Mouse (Mus musculus): ENCODE measurements around the gene Olfr738.

Olfr738 gene

DNA sequence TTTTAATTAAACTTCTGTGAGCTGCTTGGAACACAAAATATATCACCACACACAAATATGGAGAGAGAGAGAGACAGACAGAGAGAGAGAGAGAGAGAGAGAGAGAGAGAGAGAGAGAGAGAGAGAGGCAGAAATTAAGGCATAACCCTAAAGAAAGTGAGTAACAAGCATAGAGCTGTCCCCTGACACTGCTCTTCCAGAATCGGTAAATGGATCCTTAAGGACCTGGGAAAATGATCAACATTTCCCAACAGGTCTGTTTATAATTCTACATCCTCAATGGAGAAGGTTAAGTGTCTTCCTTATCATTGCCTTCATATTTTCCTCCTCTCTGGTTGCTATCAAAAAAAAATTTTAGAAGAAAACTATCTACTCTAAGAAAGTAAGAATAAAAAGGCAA, at the start of gene Olfr738:
Gene Olfr738 (plus strand): TSS at position 301 of the 400 bp plus-strand sequence.
- ATAC-seq (ENCODE audit: insufficient number of reproducible peaks, low FRiP score, low TSS enrichment) = no peak

DNA sequence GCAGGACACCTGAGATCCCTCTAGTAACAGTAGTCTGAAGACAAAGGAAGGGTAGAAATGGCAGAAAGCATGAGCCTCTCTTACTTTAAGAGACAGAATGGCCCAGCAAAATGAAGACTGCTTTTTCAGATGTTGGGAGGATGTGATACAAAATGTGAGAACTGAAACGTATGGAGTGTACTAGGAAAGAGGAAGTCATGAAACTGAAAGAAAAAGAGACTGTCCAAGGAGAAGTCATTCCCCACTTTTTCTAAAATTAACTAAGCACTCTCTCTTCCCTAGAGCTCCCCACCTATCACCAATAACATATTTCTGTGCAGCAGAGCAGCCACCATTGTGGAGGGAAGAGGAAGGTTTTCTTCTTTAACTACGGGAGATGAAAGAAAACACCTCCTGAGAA, 49.8 kb upstream of the Olfr738 start, which contains the start of gene Tlr11:
Gene Tlr11 (plus strand): TSS at position 322 of the 400 bp plus-strand sequence.
- ATAC-seq (ENCODE audit: insufficient number of reproducible peaks, low FRiP score, low TSS enrichment) = no peak

DNA sequence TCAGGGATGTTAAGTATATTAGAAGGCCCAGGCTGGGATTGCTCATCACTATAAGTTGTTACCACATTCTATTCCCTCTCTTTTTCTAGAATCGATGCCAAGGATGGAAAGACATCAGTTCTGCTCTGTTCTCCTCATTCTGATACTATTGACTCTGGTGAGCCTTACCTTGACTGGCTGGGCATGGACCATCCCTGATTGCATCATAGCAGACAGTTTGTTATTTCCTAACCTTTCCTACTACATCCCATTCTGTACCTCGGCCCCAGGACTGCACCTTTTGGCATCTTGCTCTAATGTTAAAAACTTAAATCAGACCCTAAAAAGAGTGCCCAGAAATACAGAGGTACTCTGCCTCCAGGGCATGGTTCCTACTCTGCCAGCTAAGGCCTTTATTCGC, 46.9 kb upstream of the Olfr738 start:
- no peak for ATAC-seq (ENCODE audit: insufficient number of reproducible peaks, low FRiP score, low TSS enrichment)

DNA sequence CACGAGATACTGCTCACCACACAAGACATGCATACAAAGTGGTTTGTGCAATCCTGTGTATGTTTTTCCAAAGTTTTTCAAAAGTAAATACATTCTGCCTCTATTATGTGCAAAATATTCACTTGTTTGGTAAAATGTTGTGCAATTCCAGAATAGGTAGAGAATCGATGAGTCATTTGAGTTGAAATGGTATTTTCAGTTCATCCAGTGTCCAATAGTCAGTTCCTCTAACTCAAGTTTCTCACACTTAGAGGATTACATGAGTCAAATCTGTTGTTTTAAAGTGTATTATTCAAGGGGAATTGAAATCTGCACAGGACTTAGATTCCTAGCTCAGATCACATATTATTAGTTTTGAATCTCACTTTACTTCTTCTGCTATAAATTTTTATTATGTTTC, 43.8 kb upstream of the Olfr738 start:
- ATAC-seq (ENCODE audit: insufficient number of reproducible peaks, low FRiP score, low TSS enrichment) = no peak

DNA sequence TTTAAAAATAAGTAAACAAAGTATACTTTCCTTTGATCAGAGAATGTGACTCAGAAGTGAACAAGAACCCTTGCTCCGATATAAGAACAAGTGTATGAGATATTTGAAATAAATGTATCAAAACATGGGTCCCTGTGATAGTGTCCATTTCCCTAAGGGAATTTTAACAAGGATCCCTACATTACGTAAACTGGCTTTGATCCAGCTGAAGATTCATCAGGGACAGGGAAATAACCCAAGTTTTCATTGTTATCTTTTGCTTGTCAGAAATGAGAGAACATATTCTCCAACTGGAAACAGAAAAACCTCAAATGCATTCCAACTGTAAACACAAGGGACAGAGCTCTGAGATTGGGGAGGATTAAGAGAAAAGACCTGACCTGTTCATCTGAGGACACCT, 26.5 kb upstream of the Olfr738 start, which contains the start of gene Olfr736:
Gene Olfr736 (plus strand): TSS at position 301 of the 400 bp plus-strand sequence.
- no peak for ATAC-seq (ENCODE audit: insufficient number of reproducible peaks, low FRiP score, low TSS enrichment)

DNA sequence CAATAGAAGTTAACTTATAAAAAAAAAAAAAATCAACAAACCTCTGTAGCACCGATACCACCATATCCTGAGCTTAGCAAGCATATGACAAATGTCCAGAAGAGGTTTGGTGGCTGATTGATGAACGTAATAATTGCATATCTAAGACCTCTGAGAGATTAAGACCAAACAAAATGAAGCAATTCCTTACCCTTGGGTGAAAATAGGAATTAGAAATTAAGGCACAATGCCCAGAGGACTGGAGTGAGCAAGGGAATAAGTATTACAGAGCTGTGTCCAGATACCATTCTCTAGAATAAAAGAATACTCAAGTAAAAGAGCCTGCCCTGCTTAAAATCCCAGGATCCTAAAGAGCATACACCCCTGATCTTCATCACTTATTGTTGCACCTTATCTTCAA, 11.0 kb downstream of the Olfr738 start, which contains the start of gene Olfr739:
Gene Olfr739 (plus strand): TSS at position 301 of the 400 bp plus-strand sequence.
- ATAC-seq (ENCODE audit: insufficient number of reproducible peaks, low FRiP score, low TSS enrichment) = no peak

DNA sequence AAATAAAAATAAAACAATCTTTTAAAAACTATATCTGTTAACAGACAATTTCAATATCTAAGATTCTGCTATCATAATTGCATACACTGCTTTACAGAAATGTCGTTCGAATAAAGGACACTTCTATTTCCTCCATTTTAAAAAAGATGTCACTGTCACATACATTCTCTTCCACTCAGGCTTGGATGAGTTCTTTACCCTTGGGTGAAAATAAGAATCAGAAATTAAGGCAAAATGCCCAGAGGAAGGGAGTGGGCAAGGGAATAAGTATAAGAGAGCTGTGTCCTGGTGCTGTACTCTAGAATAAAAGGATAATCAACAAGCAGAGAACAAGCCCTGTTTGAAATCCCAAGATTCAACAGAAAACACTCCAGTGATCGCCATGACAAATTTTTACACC, 37.9 kb downstream of the Olfr738 start, which contains the start of gene Olfr740:
Gene Olfr740 (plus strand): TSS at position 301 of the 400 bp plus-strand sequence.
- ATAC-seq (ENCODE audit: insufficient number of reproducible peaks, low FRiP score, low TSS enrichment) = no peak

All from cerebellum, adult (tissue).